Mouse (Mus musculus) B cell, adult 67 days (primary cell): ENCODE results near the gene Gm14296. TPM values are rescaled to one million over a fixed set of nuclear protein-coding genes. Genes with fewer than 3 reads are reported as not detected.

Source experiments
- total RNA-seq, 2 experiments: library from RNA; stranded (reverse); gene quantifications; 4 replicates each; pipeline ENCODE4 v1.2.4; 2023

The Gm14296 gene
- total RNA-seq, result 1 to 10 TPM in 1 of 2 experiments, under 1 TPM in 1; 0.56 to 1.6 TPM

DNA sequence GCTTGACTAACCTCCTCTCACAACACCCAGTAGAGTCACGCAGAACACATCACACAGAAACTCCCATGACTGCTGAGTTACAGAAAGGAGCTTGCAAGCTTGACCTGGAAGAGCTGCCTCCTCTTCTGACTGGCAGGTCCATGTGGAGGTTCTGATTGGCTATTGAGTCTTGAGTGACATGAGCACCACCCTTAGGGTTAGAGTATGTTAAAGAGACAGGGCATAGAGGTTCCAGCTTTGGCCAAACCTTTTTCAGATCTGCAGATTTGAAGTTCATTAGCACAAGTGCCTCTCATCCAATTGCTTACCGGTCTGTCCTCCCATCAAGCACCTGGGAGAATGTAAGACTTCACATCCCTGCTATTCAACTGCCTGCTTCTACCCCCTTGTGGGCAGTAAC, at the start of gene Gm14296:
Gene Gm14296 (minus strand): TSS at position 101 of the 400 bp plus-strand sequence.

Other genes with a start within 250 kb of the Gm14296 start
- 1 to 10 TPM; 1.8 to 5.5 TPM for gene Gm14305, start 219.5 kb downstream of the Gm14296 start, total RNA-seq
- 1 to 10 TPM; 2.6 to 5.9 TPM for gene Gm14295, start 129.2 kb downstream of the Gm14296 start, total RNA-seq
- gene Gm14408, start 96.7 kb downstream of the Gm14296 start, total RNA-seq, result not detected
- gene Gm14419, start 73.1 kb upstream of the Gm14296 start, total RNA-seq, result 1 to 10 TPM; 2.4 to 7.1 TPM
- not detected for gene Gm14401, start 146.5 kb upstream of the Gm14296 start, total RNA-seq